Mouse (Mus musculus): ENCODE measurements around the gene Maml3. TPM values are rescaled to one million over a fixed set of nuclear protein-coding genes. Genes with fewer than 3 reads are reported as not detected.
A peak's percentile ranks its signal among the peaks of the same experiment; 100 is the strongest.

Maml3 gene
- total RNA-seq, 2 experiments from 2014 or later = 2.5 to 4.4 TPM

DNA sequence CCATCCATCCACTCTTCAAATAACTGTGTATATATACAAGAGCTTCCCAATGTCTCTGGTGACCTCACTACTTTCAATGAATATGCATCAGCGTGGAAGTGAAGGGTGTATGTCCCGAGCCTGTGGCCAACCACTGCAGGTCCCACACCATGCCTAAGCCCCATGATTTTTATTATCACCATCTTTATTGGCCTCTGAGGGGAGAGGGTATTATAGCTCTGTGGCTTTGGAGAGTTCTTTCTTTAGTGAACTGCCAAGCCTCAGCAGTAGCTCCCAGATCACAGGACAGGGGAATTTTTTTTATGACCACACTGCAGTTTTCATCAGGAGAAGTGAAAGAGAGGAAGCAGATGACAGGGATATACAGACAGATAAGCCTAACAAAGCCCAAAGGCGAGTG, 326.7 kb downstream of the Maml3 start:
- intact Hi-C loops (cut with DNase I) = no loop called here
- DNase-seq (ENCODE audit: low spot score) = no peak

DNA sequence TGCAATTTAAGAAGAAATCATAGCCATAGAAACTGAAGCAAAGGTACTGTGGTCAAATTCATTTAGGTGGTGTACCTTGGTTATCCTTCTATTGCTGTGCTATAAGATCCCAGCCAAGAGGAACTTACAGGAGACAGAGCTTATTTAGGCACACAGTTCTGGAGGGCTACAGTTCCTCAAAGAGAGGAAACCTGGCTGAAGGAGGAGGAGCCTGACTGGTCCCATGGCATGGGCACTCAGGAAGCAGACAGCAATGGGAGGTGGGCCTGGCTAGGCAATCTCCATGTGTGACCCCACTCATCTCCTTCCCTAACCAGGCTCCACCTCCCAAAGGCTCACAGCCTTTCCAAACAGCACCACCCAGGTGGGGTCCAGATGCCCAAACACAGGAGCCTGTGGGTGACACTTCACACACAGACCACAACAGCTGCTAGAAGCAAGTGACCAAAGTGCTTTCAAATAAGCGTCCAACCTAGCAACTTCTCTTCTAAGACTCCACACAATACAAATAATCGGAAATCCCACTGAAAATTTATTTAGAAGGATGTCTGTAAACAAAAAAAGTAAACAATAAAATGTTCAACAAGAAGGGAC, 328.8 kb downstream of the Maml3 start:
- DNase-seq (ENCODE audit: low spot score) = no peak
- intact Hi-C loops (cut with DNase I) = no loop called here

DNA sequence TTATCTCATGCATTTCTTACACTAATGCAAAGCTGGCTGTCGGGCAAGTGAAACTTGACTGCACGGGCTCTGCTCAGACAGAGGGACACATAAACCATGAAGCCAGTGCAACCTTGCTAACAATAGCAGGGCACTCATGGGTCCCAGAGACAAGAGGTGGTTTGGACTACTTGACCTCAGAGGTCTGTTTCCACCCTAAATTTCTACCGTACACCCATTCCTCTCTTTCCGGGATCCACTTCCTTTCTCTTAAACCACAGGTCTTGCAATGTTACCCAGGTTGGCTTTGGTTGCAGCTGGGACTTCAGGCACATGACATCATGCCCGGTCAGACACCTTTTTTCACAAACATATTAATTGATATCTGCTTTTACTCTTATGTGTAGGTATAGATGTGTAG, 331.3 kb downstream of the Maml3 start:
- DNase-seq (ENCODE audit: low spot score) = no peak
- intact Hi-C loops (cut with DNase I) = no loop called here

DNA sequence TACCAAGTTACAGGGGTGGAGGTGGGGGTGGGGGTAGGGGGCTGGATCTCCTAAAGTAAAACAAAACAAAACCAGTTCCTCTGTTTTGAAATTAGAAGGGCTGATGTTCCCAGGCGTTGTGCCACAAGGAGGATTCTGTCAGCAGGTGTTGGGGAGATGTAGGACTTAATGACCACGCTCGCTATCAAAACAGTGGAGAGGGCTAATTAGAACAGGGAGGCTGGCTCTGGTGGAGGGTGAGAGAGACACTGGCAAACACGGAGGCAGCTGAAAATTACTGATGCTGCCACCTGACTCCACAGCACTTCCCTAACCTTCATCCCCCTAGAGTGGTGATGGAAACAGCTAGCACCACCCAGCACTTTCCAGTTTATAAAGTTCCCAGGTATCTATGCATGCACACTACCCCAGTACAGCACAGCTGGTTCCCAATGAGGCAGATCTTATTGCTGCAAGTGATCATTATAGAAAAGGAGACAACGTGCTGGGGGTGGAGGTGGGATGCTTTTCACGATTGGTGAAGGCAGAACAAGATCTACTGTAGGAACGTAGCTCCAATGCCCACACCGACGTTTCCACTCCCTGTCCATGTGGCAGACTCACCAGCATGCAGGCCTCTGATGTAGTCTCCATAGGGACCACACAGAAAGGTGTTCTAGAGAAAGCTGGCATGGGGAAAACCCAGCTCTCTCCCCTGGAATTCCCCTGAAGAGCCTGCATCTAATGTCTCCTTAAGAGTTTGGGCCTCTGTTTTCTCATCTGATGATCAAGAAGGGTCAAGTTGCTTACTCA, 332.8 kb downstream of the Maml3 start:
- intact Hi-C loops (cut with DNase I) = no loop called here
- DNase-seq (ENCODE audit: low spot score) = no peak

DNA sequence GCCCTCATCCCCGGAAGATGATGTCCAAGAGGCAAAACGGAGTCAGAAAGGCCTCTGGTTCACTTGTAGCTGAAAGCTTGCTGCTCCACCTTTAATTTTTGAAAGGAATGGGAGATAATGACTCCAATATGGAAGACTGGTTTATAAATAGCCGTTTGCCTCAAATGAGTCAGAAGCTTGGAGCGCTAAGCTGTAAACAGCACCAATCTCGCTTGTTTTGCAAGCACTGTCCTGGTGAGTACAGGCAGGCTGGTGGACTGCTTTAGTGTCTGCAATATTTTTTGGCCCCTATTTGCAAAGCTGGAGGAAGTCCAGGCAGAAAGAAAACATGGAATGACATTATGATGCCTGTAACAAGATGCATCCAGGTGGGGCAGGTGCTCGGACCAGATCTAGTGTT, 335.7 kb downstream of the Maml3 start:
- no peak for DNase-seq (ENCODE audit: low spot score)
- intact Hi-C loops (cut with DNase I) = no loop called here

DNA sequence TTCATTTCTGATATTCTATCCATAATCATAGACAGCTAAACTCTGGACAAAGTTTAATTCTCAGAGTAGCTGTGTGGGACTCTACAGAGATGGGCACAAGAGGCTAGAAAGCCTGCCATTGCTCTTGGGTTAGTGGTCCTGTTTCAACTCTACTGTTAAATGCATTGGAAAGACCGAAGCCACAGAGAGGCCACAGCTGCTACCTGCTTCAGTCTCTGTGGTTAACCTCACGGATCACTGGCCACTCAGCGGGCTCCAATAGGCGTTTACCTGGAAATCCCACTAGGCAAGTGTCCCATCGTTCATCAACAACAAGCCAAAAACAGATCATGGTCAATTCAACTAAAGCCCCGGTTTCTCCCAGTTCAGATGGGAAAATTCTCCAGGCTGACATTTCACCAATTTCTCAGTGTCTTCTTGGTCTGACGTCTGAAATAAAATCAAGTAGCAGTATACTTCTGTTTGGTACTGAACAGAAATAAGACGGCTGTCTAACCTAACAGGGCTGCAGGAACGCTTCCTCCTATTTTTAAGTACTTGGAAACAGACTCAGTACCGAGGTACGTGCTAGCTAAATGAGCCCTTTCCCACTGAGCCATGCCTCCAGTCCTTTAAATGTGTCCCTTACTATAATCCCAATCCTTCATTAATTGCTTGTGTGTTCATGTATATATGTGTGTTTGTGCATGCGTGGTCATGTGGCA, 339.5 kb downstream of the Maml3 start:
- intact Hi-C loops (cut with DNase I) = no loop called here
- DNase-seq (ENCODE audit: low spot score) = no peak

DNA sequence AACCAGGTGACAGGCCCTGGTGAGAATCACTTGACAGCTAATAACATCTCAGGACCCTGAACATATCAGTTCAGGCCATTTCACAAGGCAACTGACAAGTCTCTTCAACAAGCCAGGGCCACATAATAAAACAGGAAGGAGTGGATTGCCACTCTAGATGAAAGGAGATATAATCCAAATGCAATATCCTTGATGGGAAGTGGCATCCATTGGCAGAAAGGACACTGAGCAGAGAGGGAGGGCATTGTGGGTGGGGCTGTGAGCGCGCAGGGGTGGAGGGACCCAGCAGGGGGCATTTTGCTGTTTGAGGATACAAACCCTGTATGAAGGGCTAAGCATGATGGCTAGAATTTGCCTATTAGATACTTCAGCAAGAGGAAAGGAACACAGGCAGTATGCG, 340.7 kb downstream of the Maml3 start:
- intact Hi-C loops (cut with DNase I) = no loop called here
- no peak for DNase-seq (ENCODE audit: low spot score)

DNA sequence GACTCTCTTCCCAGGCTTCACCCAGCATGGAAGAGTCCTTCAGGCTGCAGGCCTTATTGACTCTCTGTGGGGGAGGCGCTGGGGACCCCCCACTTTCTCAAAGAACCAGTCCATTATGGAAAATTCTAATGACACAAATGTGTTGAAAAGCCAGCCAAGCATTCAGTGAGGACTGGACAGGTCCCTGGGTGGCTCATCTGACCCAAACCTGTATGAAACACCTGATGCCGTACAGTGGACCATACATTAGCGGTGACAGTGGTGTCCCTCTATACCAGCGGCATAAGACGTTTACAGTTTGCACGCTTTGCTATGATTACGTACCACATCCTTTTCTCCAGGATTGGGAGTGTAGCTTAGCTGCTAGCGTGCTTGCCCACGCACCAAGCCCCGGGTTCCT, 342.0 kb downstream of the Maml3 start:
- DNase-seq (ENCODE audit: low spot score) = no peak
- intact Hi-C loops (cut with DNase I) = no loop called here

DNA sequence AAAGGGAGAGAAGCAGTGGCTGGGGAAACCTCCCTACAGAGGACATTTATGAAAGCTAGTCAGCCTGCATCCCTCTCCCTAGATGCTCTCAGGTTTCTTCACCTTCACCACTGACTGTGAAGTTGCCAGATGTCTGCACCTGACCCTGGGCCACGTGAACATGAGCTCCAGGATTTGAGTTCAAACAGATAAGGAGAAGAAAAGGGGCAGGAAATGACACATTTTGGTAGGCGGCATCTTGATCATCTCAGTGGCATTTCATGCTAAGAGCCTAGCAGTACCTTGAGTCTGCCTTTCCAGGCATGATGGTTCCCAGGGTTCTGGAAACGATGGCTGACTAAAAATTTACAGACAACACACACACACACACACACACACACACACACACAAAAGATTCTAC, 345.3 kb downstream of the Maml3 start:
- DNase-seq (ENCODE audit: low spot score) = no peak
- intact Hi-C loops (cut with DNase I) = no loop called here

DNA sequence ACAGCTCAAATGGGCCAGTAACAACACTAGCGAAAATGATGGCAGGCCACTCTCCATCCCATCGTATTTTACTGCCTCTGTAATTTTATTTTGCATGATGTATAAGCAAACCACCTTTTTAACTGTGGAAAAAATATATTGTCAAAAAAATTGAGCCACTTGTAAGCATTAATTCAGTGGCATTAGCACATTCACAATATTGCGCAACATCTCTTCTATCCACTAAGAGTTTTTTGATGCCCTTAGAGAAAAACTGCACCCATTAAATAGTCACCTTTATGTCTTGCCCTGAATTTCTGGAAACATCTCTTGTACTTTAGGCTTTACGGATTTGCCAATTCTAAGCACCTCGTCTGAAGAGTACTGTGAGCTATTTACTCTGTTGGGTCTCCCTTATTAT, 347.8 kb downstream of the Maml3 start:
- intact Hi-C loops (cut with DNase I) = no loop called here
- DNase-seq (ENCODE audit: low spot score) = no peak

DNA sequence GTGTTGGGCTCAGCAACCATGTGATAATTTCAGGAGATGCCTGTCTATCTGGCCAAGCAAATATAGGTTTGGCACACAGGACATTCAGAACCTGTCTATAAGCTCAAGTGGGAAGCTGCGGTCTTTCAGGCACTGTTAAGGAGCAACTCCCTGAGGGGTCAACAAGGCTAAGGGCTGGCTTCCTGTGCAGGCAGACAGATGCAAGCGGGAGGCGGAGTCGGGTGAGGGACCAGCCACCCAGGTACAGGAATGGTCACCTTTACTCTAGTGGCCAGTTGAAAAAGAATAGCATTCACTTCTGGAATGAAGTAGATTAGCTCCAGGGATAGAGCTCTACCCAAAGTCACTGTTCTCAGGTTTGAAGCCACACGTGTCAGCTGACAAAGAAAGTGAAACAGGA, 348.6 kb downstream of the Maml3 start:
- DNase-seq (ENCODE audit: low spot score) = no peak
- intact Hi-C loops (cut with DNase I) = no loop called here

DNA sequence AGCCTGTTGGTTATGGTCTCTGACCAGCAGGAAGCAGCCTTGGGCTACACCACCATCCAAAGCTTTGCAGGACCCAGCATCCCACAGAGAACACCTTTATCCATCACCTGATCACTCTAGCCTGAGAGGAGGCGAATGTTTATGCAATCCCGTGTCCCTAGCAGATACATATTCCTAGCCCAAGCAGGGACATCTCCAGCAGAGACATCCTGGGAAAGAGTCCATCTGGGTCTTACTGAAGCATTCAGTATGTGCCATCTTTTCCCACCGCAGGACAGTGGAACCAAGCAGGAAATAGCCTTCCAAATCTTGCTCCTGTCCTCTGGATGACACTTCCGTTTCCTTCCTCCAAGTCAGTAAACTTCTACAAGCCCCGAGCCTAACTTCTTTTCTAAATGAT, 351.6 kb downstream of the Maml3 start:
- intact Hi-C loops (cut with DNase I) = no loop called here

DNA sequence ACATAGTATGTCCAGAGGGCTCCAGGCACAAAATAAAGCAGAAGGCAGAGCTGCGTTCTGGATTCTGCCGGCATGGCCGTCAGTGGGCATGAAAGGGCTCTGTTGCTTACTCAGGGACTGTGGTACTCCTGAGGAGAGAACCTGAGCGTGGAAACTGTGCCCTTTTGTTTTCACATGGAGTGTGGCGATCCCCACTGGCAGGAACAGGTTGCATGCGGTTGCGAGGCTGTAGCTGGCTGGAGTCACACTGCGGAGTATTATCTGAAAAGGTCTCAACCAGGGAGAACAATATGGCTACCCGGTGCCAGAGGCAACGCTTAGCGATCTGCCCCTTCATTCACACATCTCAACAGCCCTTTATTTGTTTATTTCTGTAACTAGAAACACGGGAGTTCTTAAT, 353.4 kb downstream of the Maml3 start:
- DNase-seq (ENCODE audit: low spot score) = no peak
- intact Hi-C loops (cut with DNase I) = no loop called here

More for the DNA sequence above, 351.6 kb downstream of the Maml3 start:
- no peak for DNase-seq (ENCODE audit: low spot score)

DNA sequence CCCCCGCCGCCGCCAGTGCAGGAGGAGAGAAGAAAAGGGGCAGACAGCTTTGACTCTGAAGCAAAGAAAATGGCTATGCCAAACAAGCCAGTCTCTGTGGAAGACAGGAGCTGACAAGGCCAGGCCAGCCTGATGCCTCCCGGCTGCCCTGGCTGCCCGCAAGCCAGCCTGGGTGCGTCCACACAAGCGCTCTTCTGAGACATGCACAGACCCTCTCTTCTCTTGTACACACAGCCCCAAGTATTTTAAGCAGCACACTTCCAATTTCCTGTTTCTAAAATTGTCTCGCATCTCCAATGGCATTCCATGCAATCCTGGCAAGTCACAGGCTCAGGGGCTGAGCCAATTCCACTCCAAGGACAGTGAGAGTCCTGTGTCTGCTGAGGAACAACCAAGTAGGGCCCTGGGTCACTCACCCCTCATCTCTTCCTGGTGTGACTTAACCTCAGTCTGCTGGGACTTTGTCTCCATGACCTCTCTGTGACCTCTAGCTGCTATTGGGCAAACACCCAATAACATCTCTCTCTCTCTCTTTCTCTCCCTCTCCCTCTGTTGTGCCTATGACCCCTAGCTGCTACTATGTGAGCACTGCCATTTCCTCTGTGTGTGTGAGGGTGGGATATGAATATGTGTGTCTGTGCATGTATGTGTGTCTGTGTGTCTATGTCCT, 354.9 kb downstream of the Maml3 start:
- intact Hi-C loops (cut with DNase I) = no loop called here
- DNase-seq (ENCODE audit: low spot score) = peak; percentile 36

DNA sequence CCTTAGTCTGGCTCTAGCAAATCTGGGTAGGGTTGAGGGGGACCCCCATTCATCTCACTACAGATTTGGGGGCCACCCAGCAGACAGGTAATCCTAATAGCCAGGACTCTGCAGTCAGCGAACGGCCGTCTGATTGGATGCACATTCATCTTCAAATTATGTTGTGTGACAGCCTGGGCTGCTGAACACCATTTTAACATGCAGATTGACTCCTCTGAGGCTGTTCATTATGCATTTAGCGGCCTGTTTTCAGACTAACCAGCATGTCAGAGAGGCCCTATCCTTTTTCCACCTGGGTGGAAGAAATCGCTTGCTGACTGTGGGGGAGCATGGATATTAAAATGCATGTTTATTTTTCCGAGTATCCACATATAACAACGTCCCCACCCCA, 355.5 kb downstream of the Maml3 start:
- no peak for DNase-seq (ENCODE audit: low spot score)
- intact Hi-C loops (cut with DNase I) = no loop called here

DNA sequence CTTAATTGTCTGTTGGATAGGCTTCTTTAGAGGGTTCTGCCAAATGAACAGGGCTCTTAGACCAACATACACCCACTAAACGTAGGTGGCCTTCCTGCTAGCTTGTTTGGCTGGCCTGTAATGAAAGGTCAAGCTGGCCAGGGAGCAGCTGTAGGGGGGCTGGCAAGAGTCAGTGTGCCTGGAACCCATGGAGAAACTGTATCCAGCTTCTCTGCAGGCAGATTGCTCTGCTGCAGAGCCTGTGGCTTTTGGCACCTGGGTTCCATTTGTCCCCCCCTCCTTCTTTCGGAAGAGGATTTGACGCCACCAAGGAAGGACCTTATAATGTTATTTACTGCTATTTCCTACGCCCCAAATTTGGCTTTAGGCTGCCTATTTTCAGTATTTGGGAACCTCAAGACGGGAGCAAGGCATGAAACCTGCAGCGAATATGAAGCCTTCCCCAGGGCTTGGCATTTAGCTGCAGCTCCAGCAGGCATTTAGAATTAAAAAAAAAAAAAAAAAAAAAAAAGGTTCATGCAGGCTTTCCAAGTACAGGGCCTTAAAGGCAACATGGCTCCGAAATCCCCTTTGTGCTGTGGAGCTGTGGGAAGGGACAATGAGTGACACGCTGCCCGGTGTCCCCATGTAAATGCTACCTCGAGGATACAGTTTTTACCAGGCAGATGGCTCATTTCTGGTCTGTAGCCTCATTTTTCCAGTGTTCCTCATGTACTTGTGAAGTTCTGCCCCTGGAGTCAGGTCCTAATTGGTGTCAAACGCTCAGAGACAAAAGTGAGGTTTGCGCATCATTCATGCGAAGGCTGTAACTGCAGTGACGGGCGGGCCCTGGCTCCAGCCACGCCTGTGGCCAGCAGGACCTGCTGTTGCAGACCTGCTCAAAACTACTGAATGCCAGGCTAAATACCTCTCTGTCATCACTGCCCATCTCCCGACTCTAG, 356.2 kb downstream of the Maml3 start:
- DNase-seq (ENCODE audit: low spot score) = no peak
- intact Hi-C loops (cut with DNase I) = no loop called here

DNA sequence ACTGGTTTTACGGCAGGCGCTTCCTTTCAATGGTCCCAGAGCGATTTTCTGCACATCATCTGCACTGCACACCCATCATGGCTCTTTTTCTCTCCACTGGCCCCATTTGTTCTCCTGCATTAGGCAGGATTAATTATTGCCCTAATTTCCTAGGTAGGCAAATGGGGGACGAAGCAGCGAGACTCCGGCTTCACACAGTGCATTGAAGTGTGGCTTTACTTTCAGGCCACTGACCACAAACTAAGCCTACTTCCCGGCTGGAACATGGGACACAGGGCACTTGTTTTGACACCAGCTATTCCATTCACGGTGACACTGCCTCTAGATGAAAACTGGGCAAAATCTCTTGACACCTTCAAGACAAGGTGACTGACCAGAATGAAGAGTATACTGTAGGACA, 358.1 kb downstream of the Maml3 start:
- no peak for DNase-seq (ENCODE audit: low spot score)
- intact Hi-C loops (cut with DNase I) = no loop called here

DNA sequence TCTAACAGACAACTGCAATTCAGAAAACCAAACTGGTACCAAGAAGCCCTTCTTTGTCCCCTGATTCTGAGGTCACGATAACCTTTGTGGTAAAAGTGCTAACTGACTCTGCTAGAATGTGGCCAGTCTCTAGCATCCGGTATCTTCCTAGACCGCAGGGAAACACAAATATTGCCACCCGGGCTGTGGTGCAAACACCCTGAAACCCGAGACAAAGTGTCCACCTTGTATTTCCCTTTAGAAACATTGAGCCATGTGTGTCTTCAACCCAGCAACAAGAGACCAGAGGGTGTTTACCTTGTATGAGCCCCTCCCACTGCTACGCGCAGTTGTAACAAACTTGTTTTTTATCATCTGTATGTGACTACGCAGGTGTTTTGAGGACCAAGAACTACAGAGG, 359.7 kb downstream of the Maml3 start:
- intact Hi-C loops (cut with DNase I) = no loop called here
- no peak for DNase-seq (ENCODE audit: low spot score)

DNA sequence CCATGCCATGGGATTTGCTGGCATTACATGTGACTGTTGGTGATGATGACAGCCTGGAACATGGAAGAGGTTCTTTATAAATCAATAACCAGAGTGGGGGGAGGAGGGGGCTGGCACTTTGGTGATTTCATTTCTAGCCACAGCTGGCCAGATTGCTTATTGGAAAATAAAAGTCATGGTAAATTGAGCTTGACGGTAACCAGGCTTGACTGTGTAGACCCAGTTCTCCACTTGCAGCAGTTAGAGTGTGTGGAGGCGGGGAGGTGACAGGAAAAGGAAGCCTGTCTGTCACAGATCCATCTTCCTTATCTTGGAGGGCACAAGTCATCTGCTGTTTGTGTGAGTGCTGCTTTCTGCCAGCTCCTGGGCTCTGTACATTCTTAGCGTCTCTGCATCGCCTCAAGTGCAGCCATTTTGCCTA, 360.5 kb downstream of the Maml3 start:
- intact Hi-C loops (cut with DNase I) = loop anchor here (5.0 kb wide), 1 partner anchor 42 kb away; no protein-coding TSS in a partner anchor

DNA sequence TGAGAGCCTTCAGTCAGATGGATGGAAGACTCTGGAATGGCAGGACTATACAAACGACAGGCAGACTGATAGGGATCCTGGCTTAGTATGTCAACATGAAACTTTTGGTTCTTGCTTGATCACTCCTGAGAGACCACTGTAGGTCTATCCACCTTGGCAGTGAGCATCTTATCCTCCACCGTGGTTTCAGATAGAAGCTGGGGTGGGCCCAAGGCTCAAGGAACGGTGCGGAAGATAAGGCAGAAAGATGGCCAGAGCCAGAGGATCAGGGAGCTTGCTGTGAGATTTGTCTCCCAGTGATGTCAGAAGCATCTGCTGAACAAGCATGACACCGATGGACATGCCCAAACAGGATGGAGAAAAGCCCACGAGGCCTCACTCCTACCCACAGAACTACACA, 362.5 kb downstream of the Maml3 start:
- intact Hi-C loops (cut with DNase I) = loop anchor here (5.0 kb wide), 1 partner anchor 40 kb away; no protein-coding TSS in a partner anchor
- no peak for DNase-seq (ENCODE audit: low spot score)

More for the DNA sequence above, 360.5 kb downstream of the Maml3 start:
- no peak for DNase-seq (ENCODE audit: low spot score)
